Mouse (Mus musculus): Measurements from ENCODE around the gene Vmn1r91. TPM values are rescaled to one million over a fixed set of nuclear protein-coding genes. Genes with fewer than 3 reads are reported as not detected.
"Not testable (repeated sequence)": the region's sequence is repeated elsewhere in the genome, so short reads cannot be mapped to it uniquely, and the experiment has no call there.

Gene Vmn1r91
- not detected in 2 replicates for total RNA-seq (2012; rRNA removed)
- total RNA-seq (2014; rRNA removed): not detected in 2 replicates
- not detected in 2 replicates for polyA plus RNA-seq (2012; ENCODE audit: insufficient read length, low read depth)

- H3K9ac ChIP-seq (ENCODE audit: insufficient read depth, low read depth); H3K4me1 ChIP-seq (ENCODE audit: control insufficient read depth in 1 of 2, insufficient read depth in 2 of 2); H3K27me3 ChIP-seq (replicated peaks); DNase-seq (ENCODE audit: extremely low read depth); H3K4me2 ChIP-seq (ENCODE audit: insufficient read depth, low read depth, poor library complexity, severe bottlenecking); H3K36me3 ChIP-seq (replicated peaks in 1 of 2; ENCODE audit: control insufficient read depth in 1 of 2, insufficient read depth in 1 of 2, low read length in 1 of 2); H3K9me3 ChIP-seq (replicated peaks; ENCODE audit: low read length); H3K79me2 ChIP-seq (replicated peaks; ENCODE audit: control insufficient read depth, extremely low read depth, insufficient read depth, poor library complexity, severe bottlenecking); dilution Hi-C loops (cut with MboI; ENCODE audit: extremely low pct_ligation_motif_present, extremely low pct_unique_long_range_greater_than_20kb, low sequenced_read_pairs); H3K27ac ChIP-seq (ENCODE audit: insufficient read depth, low read depth); in situ Hi-C loops (cut with MboI; ENCODE audit: low pct_ligation_motif_present, low pct_unique_long_range_greater_than_20kb, low sequenced_read_pairs); H3K4me3 ChIP-seq (replicated peaks in 1 of 3; ENCODE audit: low read depth in 2 of 3, low read length in 2 of 3, poor library complexity in 1 of 3): not testable (repeated sequence)
These were observed at the start of gene Vmn1r91 for GRCm38 (mm10) chr7:20099380-20099779. Vmn1r91 (plus strand) TSS chr7:20099680.

GRCm38 (mm10) chr7:20064100-20064499 is 35.4 kb upstream of the Vmn1r91 start:
- H3K36me3 ChIP-seq (replicated peaks in 1 of 2; ENCODE audit: control insufficient read depth in 1 of 2, insufficient read depth in 1 of 2, low read length in 1 of 2); dilution Hi-C loops (cut with MboI; ENCODE audit: extremely low pct_ligation_motif_present, extremely low pct_unique_long_range_greater_than_20kb, low sequenced_read_pairs); H3K9me3 ChIP-seq (replicated peaks; ENCODE audit: low read length); H3K27ac ChIP-seq (ENCODE audit: insufficient read depth, low read depth); H3K4me1 ChIP-seq (ENCODE audit: control insufficient read depth in 1 of 2, insufficient read depth in 2 of 2); in situ Hi-C loops (cut with MboI; ENCODE audit: low pct_ligation_motif_present, low pct_unique_long_range_greater_than_20kb, low sequenced_read_pairs); H3K9ac ChIP-seq (ENCODE audit: insufficient read depth, low read depth); H3K4me3 ChIP-seq (replicated peaks in 1 of 3; ENCODE audit: low read depth in 2 of 3, low read length in 2 of 3, poor library complexity in 1 of 3); H3K4me2 ChIP-seq (ENCODE audit: insufficient read depth, low read depth, poor library complexity, severe bottlenecking); H3K79me2 ChIP-seq (replicated peaks; ENCODE audit: control insufficient read depth, extremely low read depth, insufficient read depth, poor library complexity, severe bottlenecking); H3K27me3 ChIP-seq (replicated peaks): not testable (repeated sequence)
- DNase-seq (ENCODE audit: extremely low read depth): peak; percentile 12
- TF ChIP-seq RAD21 (IDR thresholded peaks at IDR 0.05; ENCODE audit: low read depth, low read length): peak; percentile 47
- TF ChIP-seq CTCF (conservative IDR thresholded peaks at IDR 0.05 in 1 of 2, IDR thresholded peaks at IDR 0.05 in 1 of 2; ENCODE audit: low read depth in 2 of 2, low read length in 2 of 2): peak; percentile 8 to 62; a peak in 2 of 4 replicates

GRCm38 (mm10) chr7:20078118-20078517 is 21.4 kb upstream of the Vmn1r91 start:
- H3K4me3 ChIP-seq (replicated peaks in 1 of 3; ENCODE audit: low read depth in 2 of 3, low read length in 2 of 3, poor library complexity in 1 of 3); H3K9ac ChIP-seq (ENCODE audit: insufficient read depth, low read depth); H3K79me2 ChIP-seq (replicated peaks; ENCODE audit: control insufficient read depth, extremely low read depth, insufficient read depth, poor library complexity, severe bottlenecking); H3K27me3 ChIP-seq (replicated peaks); DNase-seq (ENCODE audit: extremely low read depth); in situ Hi-C loops (cut with MboI; ENCODE audit: low pct_ligation_motif_present, low pct_unique_long_range_greater_than_20kb, low sequenced_read_pairs); H3K4me1 ChIP-seq (ENCODE audit: control insufficient read depth in 1 of 2, insufficient read depth in 2 of 2); H3K36me3 ChIP-seq (replicated peaks in 1 of 2; ENCODE audit: control insufficient read depth in 1 of 2, insufficient read depth in 1 of 2, low read length in 1 of 2); dilution Hi-C loops (cut with MboI; ENCODE audit: extremely low pct_ligation_motif_present, extremely low pct_unique_long_range_greater_than_20kb, low sequenced_read_pairs); H3K27ac ChIP-seq (ENCODE audit: insufficient read depth, low read depth); H3K4me2 ChIP-seq (ENCODE audit: insufficient read depth, low read depth, poor library complexity, severe bottlenecking); H3K9me3 ChIP-seq (replicated peaks; ENCODE audit: low read length): not testable (repeated sequence)

GRCm38 (mm10) chr7:20122479-20122878 is 23.0 kb downstream of the Vmn1r91 start, which contains the start of gene Gm16442:
Gm16442 (minus strand) TSS chr7:20122579.
- in situ Hi-C loops (cut with MboI; ENCODE audit: low pct_ligation_motif_present, low pct_unique_long_range_greater_than_20kb, low sequenced_read_pairs); H3K27me3 ChIP-seq (replicated peaks); H3K27ac ChIP-seq (ENCODE audit: insufficient read depth, low read depth); H3K79me2 ChIP-seq (replicated peaks; ENCODE audit: control insufficient read depth, extremely low read depth, insufficient read depth, poor library complexity, severe bottlenecking); H3K36me3 ChIP-seq (replicated peaks in 1 of 2; ENCODE audit: control insufficient read depth in 1 of 2, insufficient read depth in 1 of 2, low read length in 1 of 2); H3K4me3 ChIP-seq (replicated peaks in 1 of 3; ENCODE audit: low read depth in 2 of 3, low read length in 2 of 3, poor library complexity in 1 of 3); H3K4me1 ChIP-seq (ENCODE audit: control insufficient read depth in 1 of 2, insufficient read depth in 2 of 2); H3K9me3 ChIP-seq (replicated peaks; ENCODE audit: low read length); dilution Hi-C loops (cut with MboI; ENCODE audit: extremely low pct_ligation_motif_present, extremely low pct_unique_long_range_greater_than_20kb, low sequenced_read_pairs); H3K9ac ChIP-seq (ENCODE audit: insufficient read depth, low read depth); H3K4me2 ChIP-seq (ENCODE audit: insufficient read depth, low read depth, poor library complexity, severe bottlenecking); DNase-seq (ENCODE audit: extremely low read depth): not testable (repeated sequence)

GRCm38 (mm10) chr7:20138988-20139387 is 39.5 kb downstream of the Vmn1r91 start, which contains the start of gene Vmn1r93:
Vmn1r93 (minus strand) TSS chr7:20139088.
- in situ Hi-C loops (cut with MboI; ENCODE audit: low pct_ligation_motif_present, low pct_unique_long_range_greater_than_20kb, low sequenced_read_pairs); H3K4me2 ChIP-seq (ENCODE audit: insufficient read depth, low read depth, poor library complexity, severe bottlenecking); H3K4me3 ChIP-seq (replicated peaks in 1 of 3; ENCODE audit: low read depth in 2 of 3, low read length in 2 of 3, poor library complexity in 1 of 3); DNase-seq (ENCODE audit: extremely low read depth); H3K27me3 ChIP-seq (replicated peaks); H3K36me3 ChIP-seq (replicated peaks in 1 of 2; ENCODE audit: control insufficient read depth in 1 of 2, insufficient read depth in 1 of 2, low read length in 1 of 2); H3K9ac ChIP-seq (ENCODE audit: insufficient read depth, low read depth); H3K79me2 ChIP-seq (replicated peaks; ENCODE audit: control insufficient read depth, extremely low read depth, insufficient read depth, poor library complexity, severe bottlenecking); H3K27ac ChIP-seq (ENCODE audit: insufficient read depth, low read depth); dilution Hi-C loops (cut with MboI; ENCODE audit: extremely low pct_ligation_motif_present, extremely low pct_unique_long_range_greater_than_20kb, low sequenced_read_pairs); H3K4me1 ChIP-seq (ENCODE audit: control insufficient read depth in 1 of 2, insufficient read depth in 2 of 2); H3K9me3 ChIP-seq (replicated peaks; ENCODE audit: low read length): not testable (repeated sequence)

Measured in CH12.LX (cell line).